Mouse (Mus musculus) left cerebral cortex, postnatal 4 days (tissue): ENCODE data around the gene Serpina3m. TPM values are rescaled to one million over a fixed set of nuclear protein-coding genes. Genes with fewer than 3 reads are reported as not detected.
"Not testable (repeated sequence)": the region's sequence is repeated elsewhere in the genome, so short reads cannot be mapped to it uniquely, and the experiment has no call there.

ENCODE experiments used
- DNase-seq: peaks from one replicate; pipeline ENCODE4 v3.0.0-alpha.2; 2022
- intact Hi-C: fragments of 180-260 bp; cut with DNase I; formaldehyde crosslinking; loops from one replicate; pipeline ENCODE4 v1.15.1; 2025
- total RNA-seq, 2 experiments: library from RNA; stranded (reverse); gene quantifications; 2 replicates each; pipeline ENCODE4 v1.2.3; 2021

Serpina3m gene
- total RNA-seq, 2 experiments from 2014 or later = not detected

DNA sequence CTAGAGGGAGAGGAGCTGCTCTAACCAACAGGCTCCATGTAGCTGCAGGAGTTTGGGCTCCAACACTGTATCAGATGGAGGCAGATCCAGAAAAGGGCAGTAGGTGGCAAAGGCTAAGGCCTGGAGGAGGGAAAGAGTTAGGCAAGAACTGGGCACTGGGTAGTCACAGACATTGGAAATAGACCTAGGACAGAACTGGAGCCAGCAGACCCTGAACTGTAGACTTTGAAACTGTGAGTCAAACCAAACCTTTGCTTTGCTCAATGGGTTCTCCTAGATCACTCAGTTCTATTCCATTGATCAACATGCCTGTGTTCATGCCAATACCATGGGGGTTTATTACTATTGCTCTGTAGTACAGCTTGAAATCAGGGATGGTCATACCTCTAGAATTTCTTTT is 47.7 kb downstream of the Serpina3m start:
- intact Hi-C loops, DNase-seq: not testable (repeated sequence)

DNA sequence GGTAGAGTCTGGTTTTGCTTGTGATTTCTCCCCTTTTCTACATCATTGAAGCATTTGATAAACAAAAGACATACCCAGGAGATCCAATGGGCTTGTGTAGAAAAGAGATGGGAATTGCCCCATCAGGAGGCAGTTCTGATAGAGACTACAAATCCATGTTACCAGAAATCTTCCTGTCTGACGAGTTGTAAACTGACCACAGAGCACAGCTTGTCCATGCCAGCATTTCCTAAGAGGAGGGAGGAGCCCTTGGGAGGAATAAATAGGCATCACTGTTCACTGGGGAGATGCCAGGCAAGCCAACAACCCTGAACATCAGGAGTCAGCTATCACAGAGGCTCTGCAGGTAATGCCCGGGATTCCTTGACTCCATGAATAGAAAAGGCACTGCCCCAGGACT is 48.6 kb downstream of the Serpina3m start:
- intact Hi-C loops, DNase-seq: not testable (repeated sequence)

- no peak for DNase-seq
- intact Hi-C loops = no loop called here
These were observed 50.2 kb downstream of the Serpina3m start for GRCm38 (mm10) chr12:104388477-104388876.

DNA sequence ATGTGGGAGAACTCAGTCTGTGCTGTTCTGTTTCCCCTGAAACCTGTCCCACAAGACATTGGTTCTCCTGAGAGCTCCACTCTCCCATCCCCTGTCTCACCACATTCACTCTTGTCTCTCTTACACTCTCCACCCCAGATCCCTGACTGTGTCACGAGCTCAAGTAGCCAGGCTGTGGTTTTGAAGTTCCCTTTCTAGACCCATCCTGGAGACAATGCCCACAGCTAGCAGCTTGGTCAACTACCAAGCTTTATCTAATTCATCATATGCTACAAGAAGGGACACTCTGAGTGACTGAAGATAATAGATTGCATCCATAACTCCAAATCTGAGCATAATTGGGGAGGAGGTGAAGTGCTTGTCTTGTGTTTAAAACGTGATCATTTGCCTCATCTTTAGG is 52.8 kb downstream of the Serpina3m start:
- DNase-seq, intact Hi-C loops: not testable (repeated sequence)

DNA sequence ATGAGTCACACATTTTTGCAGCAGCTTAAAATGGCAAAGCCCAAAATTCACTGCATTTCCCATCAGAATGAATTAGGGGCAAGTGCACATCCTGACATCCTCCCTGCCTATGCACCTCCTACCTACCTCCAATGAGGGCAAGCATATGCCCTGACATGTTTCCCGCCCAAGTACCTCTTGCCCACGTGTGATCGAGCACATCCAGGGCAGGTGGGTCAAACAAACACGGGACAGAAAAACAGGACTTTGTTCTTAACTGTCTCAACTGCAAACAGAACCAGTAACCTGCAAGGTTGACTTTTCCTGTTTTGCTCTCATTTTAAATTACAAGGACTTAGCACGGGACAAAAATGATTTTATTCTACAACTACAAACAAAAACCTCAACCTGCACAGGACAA is 65.7 kb downstream of the Serpina3m start:
- no peak for DNase-seq
- intact Hi-C loops = no loop called here

DNA sequence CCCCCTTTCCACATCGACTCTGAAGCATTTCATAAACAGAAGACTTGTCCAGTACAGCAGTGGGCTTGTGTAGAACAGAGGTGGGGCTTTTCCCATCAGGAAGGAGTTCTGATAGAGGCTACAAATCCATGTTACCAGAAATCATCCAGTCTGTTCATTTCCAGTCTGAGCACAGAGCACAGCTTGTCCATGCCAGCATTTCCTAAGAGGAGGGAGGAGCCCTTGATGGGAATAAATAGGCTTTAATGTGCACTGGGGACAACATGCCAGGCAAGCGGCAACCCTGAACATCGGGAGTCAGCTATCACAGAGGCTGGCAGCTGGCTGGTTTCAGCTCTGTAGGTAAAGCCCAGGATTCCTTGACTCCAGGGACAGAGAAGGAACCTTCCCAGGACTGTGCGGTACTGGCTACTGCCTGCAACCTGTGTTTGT is 68.2 kb downstream of the Serpina3m start, which contains the start of gene Serpina3n:
TSS of gene Serpina3n (plus strand) at position 276 of the 432 bp plus-strand sequence.
- intact Hi-C loops = no loop called here

DNA sequence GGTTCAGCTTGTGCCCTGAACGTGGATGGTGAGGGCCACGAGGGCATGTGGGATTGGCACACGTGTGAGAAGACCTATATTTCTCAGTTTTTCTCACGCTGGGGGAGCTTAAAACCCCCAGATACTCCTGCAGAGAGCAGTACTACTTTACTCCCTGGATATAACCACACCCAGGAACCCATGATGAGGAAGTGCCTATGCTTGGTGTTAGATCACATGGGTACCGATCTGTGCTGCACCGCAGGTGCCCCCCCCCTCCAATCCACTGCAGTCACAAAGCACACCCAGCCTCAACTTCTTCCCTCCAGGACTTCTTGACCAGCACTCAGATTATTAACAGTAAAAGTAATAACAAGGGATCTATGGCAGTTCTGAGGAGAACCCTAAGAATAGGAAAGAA is 74.2 kb downstream of the Serpina3m start:
- intact Hi-C loops = loop anchor here (10.0 kb wide), 2 partner anchors 58 to 338 kb away; no protein-coding TSS in a partner anchor
- no peak for DNase-seq

More for the DNA sequence above, 68.2 kb downstream of the Serpina3m start, which contains the start of gene Serpina3n:
- DNase-seq = no peak

DNA sequence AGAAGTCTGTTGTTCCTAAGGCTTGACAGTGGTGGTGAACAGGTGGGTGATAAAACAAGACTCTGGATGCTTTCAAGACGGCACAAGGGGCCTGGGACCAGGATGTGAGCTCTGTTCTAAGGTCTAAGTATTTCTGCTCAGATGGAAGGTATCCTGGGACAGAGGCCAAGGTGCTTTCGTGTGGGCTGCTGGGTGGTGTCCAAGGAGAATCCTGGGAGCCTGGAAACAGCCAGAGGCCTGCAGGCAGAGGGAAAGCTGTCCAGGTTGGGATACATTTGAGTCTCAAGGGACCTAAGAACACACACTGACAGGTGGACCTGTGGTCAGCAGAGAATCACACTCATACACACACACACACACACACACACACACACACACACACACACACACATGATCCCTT is 76.3 kb downstream of the Serpina3m start:
- intact Hi-C loops = loop anchor here (10.0 kb wide), 2 partner anchors 60 to 340 kb away; no protein-coding TSS in a partner anchor

GRCm38 (mm10) chr12:104415625-104416315 is 77.5 kb downstream of the Serpina3m start:
- no peak for DNase-seq
- intact Hi-C loops = loop anchor here (5.0 to 10.0 kb wide), 3 partner anchors 61 to 418 kb away; no protein-coding TSS in a partner anchor

More for the DNA sequence above, 76.3 kb downstream of the Serpina3m start:
- DNase-seq = no peak

DNA sequence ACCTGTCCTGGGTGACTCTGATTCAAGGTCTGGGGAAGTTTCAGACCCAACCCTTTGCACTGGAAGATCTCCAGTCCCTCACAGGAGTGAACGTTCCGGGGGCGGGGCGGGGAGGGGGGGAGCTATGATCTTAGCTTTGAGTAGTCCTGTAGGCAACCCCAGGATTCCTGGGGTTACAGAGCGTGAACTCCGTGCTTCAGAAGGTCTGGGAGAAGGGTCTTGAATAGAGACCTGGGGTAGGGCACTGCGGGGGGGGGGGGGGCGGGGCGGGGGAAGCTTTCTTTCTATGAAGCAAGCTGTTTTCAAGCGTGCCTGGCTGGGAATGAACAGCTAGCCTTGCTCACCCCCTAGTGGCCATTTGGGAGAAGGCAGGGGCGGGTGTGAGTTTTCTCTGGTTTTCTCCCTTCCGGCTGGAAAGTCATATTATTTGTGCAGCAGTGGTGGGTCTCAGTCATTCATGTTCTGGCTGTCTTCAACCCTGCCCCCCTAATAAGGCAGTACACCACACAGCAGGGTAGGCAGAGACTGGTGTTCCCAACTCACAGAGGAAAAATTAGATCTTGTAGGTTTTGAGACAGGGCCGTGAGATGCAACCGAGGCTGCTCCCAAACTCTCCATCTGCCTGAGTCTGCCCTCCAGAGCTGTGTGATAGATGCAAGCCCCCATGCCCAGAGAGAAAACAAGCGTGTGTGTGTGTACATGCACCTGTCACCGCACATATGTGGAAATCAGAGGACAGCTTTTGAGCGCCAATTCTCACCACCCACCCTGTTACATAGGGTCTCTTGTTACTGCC is 80.3 kb downstream of the Serpina3m start:
- intact Hi-C loops = loop anchor here (5.0 to 10.0 kb wide), 3 partner anchors 64 to 421 kb away; no protein-coding TSS in a partner anchor

GRCm38 (mm10) chr12:104419136-104419462 is 80.8 kb downstream of the Serpina3m start:
- intact Hi-C loops = loop anchor here (5.0 to 10.0 kb wide), 3 partner anchors 64 to 422 kb away; no protein-coding TSS in a partner anchor
- DNase-seq = no peak

More for the DNA sequence above, 80.3 kb downstream of the Serpina3m start:
- DNase-seq = peak; percentile 88

GRCm38 (mm10) chr12:104422615-104423392 is 84.5 kb downstream of the Serpina3m start:
- peak; percentile 32 for DNase-seq
- intact Hi-C loops = loop anchor here (10.0 kb wide), 1 partner anchor 178 kb away; no protein-coding TSS in a partner anchor

DNA sequence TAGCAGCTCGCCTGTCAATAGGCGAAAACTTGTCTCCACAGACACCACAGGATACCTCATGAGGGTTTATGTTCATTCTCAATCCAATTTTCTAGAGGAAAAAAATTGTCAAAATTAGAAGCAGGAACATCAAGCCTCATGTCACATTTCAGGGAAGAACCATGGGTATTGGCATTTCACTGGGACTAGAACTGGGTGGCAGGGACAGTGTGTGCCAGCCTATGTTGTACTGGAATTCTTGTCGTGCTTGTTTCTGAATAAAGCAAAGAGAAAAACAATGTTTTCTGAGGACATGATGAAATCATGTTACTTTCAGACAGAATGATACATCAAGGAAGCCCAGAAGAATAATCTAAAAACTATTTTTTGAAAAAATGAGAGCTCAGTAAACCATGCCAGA is 87.3 kb downstream of the Serpina3m start:
- DNase-seq = no peak

DNA sequence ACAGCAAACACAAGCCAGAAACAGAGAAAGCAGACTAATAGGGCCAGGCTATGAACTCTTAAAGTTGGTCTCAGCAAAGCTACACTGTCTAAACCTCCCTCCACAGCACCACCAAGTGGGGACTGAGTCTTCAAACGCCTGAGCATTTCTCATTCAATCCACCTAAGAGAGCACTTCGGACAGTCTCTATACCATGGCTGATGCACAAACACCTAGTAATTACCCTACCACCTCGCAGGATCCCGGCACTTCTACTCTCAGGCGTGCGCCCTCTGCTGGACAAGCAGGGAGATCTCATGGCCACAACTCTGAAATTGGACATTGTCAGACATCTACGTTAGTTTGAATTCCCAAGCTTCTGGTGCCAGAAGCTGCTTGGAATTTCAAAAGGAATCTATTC is 88.6 kb downstream of the Serpina3m start:
- peak; percentile 27 for DNase-seq
- intact Hi-C loops = loop anchor here (10.0 kb wide), 1 partner anchor 182 kb away; no protein-coding TSS in a partner anchor

More for the DNA sequence above, 87.3 kb downstream of the Serpina3m start:
- intact Hi-C loops = loop anchor here (10.0 kb wide), 1 partner anchor 181 kb away; no protein-coding TSS in a partner anchor

DNA sequence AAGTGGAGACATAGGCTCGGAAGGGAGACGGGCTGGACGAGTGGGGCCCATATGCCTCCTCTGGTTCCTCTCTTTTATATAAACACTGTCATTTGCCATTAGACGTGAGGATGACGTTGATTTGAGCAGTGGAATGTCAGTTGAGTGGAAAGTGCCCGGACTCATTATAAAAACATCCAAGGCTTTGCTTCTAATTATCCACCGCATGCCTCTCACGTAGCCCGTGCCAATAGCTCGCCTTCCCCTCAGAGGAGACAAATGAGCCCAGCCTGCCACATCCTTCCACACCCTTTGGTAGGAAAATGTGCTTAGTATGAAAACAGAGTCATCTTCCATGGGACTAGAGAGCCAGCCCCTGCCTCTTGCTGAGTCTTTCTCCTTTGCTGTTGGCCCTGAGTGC is 93.1 kb downstream of the Serpina3m start:
- DNase-seq = no peak
- intact Hi-C loops = no loop called here

- intact Hi-C loops = no loop called here
- DNase-seq = no peak
These were observed 94.9 kb downstream of the Serpina3m start for GRCm38 (mm10) chr12:104433214-104433613.

DNA sequence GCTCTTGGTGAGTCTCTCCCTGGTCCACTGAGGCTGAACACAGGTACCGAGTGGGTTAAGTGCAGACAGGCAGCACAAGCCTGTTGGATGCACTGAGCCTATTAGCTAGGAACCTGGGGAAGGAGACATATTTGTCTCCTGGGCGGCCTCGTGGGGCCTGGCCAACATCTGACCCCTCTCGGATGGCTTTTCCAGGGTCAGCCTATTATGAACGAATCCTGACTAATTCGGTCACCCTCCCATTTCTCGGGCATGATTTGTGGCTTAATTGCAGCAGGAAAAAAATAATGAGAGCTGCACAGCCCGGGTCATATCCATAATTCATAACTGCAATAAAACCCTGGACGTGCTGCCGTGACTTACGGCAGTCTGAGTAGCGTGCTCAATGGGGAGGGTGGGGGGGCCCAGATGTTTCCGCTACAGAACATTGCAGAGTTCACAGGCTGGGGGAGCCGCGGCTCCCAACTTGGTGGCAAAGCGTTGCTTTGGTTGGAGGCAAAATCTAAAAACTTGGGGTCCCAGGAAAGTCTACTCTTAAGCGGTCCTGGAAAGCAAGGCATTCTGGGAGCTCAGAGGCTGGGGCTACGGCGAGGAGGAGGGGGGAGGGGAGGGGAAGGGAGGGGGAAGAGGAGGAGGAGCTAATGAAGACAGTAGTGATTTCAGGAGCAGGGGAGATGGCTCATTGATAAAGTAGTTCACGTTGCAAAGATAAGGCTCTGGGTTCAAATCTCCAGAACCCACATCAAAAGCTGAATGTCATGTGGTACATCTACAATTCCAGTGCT is 95.9 kb downstream of the Serpina3m start:
- intact Hi-C loops = no loop called here

DNA sequence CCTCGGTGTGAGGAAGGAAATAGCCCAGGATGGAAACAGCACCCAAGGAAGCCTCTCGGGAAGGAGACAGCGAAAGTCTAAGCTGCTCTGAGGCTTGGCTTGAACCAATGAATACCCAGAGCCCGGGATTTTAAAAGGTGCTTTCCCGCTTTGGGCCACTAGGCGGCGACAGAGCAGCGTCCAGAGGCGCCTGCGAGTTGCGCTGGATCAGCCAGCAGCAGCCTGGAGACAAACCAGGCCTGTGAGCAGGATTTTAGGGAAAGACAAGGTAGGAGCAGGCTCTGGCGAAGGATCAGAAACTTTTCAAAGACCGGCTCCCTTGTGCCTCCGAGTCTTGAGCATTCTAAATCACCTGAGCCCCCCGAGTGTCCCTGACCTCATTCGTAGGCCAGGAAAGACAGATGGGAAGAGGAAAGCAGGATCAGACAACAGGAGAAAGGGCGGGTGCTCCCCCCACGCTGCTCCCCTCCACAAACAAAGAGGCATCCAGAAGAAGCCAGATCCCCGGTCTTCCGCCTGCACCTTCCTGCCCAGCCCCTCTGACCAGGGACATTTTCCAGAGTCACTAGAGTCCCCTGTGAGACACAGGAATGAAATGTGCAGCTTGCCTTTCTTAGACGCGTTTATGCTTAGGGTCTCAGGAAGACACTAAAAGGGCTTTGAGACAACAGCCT is 101.9 kb downstream of the Serpina3m start:
- peak; percentile 86 for DNase-seq
- intact Hi-C loops = loop anchor here (5.0 kb wide), 2 partner anchors 257 to 497 kb away; no protein-coding TSS in a partner anchor

More for the DNA sequence above, 95.9 kb downstream of the Serpina3m start:
- DNase-seq = no peak

DNA sequence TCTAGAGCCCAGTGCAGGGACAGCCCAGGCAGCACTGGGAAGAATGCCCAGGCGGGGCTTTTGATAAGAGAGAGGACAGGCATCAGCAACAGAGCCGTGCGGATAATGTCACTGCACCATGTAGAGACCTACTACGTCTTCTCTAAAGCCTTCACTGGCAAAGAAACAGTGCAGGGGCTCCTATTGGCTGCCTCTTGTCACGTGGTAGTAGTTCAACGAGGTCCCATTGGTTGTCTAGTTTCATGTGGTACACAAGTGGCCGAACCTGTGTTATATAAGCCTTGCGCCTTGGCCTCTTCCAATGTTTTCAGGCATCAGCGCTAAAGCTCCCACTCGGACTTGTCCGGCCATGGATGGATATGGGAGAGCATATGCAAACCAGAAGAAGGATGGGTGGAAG is 105.4 kb downstream of the Serpina3m start:
- intact Hi-C loops = loop anchor here (5.0 kb wide), 2 partner anchors 254 to 494 kb away; no protein-coding TSS in a partner anchor
- DNase-seq = no peak
